Mouse (Mus musculus) lung, adult 2 months (tissue): Measurements from ENCODE around the gene Tcf23. TPM values are rescaled to one million over a fixed set of nuclear protein-coding genes. Genes with fewer than 3 reads are reported as not detected.

Experiments
- DNase-seq: peaks from one replicate; pipeline ENCODE4 v3.0.0; 2022
- H3K4me1 ChIP-seq: fragments of 200-500 bp; 2 replicates; pipeline ENCODE4 v1.6.1; 2011; ENCODE audit warnings: low read length; ENCODE audit not compliant: control insufficient read depth, insufficient read depth
- H3K4me3 ChIP-seq: fragments of 200-500 bp; replicated peaks from 2 replicates; pipeline ENCODE3; 2011; ENCODE audit warnings: low read depth, mild to moderate bottlenecking, control low read depth, low read length; ENCODE audit errors: extremely low read depth
- CTCF ChIP-seq: fragments of 200-500 bp; IDR thresholded peaks from 2 replicates; pipeline ENCODE4 v1.5.1; 2011; ENCODE audit warnings: mild to moderate bottlenecking, low read length, control low read depth; ENCODE audit not compliant: insufficient read depth
- POLR2A ChIP-seq: fragments of 200-500 bp; IDR thresholded peaks from 2 replicates; pipeline ENCODE4 v1.6.1; 2011; ENCODE audit warnings: low read depth, mild to moderate bottlenecking, control low read depth, low read length, borderline replicate concordance; ENCODE audit errors: extremely low read depth
- WGBS: fragments of 180-500 bp; shearing (Covaris S2); methylation state at CpG from one replicate; pipeline ENCODE4 v1.1.7; 2018; 5-methylcytosine and 5-hydroxymethylcytosine counted together
- polyA plus RNA-seq: library from polyadenylated mRNA; depleted of rRNA; stranded (reverse); fragments of >200 nt; gene quantifications from 2 replicates; pipeline ENCODE4 v1.2.3, GENCODE M21; 2012

The Tcf23 gene
- polyA plus RNA-seq, 1 experiment: 1.2 TPM

DNA sequence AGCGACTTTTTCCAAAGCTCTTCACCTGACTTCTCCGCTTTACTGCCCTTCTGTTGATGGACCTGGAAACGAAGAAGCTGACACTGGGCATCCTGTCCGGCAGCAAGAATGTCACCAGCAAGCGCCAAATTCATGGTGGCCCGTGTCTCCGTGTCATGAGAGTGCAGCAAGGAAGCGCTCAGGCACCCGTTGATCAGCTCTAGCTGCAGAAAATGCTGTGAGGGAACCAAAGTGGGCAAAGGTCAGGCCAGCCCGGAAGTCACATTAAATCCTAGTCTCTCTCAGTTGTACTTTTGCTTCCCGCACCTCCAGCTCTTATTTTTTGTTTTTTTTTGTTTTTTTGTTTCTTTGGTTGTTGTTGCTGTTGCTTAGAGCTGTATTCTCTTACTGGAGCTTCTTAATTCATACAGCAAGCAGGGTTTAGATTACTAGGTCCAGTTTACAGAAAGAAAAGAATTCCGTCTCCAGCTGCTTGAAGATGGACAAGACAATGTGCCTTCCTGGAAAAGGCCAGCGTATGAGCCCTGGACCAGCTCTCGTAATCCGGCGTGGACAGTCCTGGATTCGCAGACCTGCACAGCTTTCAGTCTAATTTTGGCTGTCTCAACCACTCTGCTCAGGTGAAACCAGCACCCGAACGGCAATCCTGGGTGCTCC lies 9.1 kb upstream of the Tcf23 start:
- DNase-seq: no peak
- peaks cover 19% of the 10 kb centered on the region for H3K4me1 ChIP-seq
- no peak for TF ChIP-seq CTCF
- TF ChIP-seq POLR2A: no peak
- WGBS: 19% methylated on average over 19 of the region's 19 CpGs
- peak overlapping the region; percentile 96 for H3K4me3 ChIP-seq

DNA sequence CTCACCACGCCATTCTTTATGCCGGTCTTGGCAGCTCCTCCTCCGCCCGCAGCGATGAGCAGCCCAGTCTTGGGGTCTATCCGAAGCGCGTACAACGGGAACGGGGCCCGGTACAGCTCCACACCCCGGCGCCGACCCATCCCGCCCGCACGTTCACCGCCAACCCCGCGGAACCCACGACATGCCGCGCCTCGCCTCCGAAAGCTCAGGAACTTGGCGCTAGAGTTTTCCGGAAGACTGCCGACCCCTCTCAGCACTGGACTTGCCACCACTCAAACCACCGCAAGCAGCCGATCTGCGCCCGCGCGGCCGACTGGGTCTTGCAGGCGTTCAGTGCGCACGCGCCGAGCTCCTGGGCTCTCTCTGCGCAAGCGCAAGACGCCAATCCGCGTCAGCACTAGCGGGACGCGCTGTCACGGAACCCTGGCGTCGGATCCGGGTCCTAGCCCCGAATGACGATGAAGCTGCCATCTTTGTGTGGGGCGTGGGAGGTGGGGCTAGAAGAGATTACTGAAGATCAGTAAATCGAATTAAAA lies 8.4 kb upstream of the Tcf23 start, which contains the start of gene Preb:
Gene Preb, minus strand, starts transcription at position 396 of the 536 bp plus-strand sequence.
- TF ChIP-seq POLR2A (peak; percentile 84), CTCF (no peak)

DNA sequence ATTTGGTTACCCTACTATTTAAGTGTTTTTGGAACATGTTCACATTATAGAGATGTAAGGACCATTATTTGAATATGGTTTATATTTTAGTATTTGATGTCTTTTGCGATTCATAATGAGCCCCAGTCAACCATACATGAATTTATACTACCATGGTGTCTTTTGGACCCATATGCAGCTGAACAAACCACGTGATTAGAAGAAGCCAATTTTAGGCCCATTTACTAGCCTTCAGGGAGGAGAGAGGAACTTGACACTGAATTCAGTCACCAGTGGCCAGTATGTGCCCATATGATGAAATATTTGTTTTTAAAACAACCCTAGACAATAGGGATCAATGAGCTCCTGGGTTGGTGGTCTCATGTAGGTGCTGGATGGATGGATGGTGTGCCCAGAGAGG lies 7.6 kb upstream of the Tcf23 start:
- 87% methylated on average over 2 of the region's 2 CpGs for WGBS
- no peak overlapping the region for H3K4me3 ChIP-seq
- DNase-seq: no peak
- peaks cover 19% of the 10 kb centered on the region for H3K4me1 ChIP-seq
- TF ChIP-seq POLR2A (no peak), CTCF (no peak)

More for the DNA sequence above, 8.4 kb upstream of the Tcf23 start, which contains the start of gene Preb:
- Histone ChIP-seq H3K4me1 (peaks cover 19% of the 10 kb centered on the region), H3K4me3 (peak within 1 kb of the TSS; percentile 96)
- DNase-seq: peak; percentile 98
- WGBS: under 1% methylated on average over 56 of the region's 56 CpGs

DNA sequence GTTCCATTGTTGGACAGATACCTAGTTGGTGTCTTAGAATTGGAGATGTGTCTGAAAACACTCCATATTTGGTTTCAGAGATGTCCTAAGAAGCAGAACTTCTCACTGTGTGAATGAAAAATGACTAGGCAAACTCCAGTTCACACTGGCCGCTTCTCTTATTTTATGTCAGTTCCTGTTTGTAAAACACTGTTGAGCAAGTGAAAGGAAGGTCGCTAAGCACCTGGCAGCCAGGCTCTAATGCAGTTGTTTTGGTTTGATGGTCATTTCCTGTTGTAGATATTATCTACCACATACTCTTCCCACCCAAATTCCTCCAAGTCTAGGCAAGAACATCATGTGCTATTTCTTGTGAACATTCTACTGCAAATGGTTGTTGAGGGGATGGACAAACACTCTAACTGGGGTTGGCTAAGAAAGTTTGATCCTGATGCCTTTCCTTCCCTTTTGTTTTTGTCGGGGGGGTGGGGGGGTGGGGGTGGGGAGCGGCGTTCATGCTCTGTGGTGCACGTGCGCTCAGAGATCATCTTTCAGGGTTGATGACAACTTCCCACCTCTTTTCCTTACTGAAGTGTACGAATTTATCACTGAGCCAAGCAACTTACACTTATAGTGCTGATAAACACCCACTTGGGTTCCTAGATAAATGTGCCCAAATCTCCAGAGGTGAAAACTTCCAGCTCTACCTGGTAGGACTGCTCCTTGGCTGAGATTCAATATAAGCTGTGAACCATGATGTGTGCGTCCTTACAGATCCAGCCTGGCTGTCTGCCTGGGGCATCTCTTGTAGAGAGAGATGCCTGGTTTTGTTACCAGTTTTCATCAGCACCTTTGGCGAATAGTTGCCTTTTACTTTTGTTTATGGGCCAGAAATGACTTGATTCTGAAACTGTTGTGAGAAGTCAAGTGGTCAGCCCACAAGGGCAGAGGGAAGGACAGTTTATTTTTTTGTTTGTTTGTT lies 6.6 kb upstream of the Tcf23 start:
- TF ChIP-seq POLR2A: no peak
- no peak for TF ChIP-seq CTCF
- no peak for DNase-seq
- Histone ChIP-seq H3K4me3 (no peak overlapping the region), H3K4me1 (peaks cover 19% of the 10 kb centered on the region)
- WGBS: 36% methylated on average over 10 of the region's 10 CpGs

DNA sequence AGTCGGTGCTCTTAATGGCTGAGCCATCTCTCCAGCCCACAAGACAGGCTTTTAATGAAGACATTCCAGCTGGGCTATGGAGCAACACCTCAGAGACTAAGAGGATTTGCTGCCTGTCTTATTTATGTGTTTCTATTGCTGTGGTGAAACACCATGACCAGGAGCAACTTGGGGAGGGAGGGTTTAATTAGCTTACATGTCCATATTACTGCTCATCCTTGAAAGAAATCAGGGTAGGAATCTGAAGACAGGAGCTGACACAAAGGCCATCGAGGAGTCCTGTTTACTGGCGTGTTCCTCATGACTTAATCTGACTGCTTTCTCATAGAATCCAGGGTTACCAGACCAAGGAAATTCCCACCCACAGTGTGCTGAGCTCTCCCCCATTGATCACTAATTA lies 4.5 kb upstream of the Tcf23 start:
- TF ChIP-seq CTCF (no peak), POLR2A (no peak)
- DNase-seq: no peak
- H3K4me3 ChIP-seq: no peak overlapping the region
- H3K4me1 ChIP-seq: peaks cover 17% of the 10 kb centered on the region
- WGBS: 82% methylated on average over 3 of the region's 3 CpGs

DNA sequence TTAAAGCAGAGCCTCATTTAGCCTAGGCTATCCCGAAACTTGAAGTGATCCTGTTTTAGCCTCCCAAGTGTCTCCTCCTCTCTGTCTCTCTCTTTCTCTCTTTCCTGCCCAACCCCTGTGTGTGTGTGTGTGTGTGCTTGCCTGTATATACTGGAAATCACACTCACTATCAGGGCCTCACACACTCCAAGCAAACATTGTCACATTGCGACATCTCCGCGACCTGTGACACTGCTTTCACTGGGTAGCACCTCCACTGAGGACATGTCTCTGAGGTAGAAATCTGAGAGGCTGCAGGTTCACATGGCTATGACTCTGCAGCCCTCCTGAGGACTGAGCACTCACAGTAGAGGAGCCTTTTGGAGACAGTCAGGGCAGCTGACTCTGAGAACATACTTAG lies 2.3 kb upstream of the Tcf23 start:
- TF ChIP-seq CTCF: no peak
- TF ChIP-seq POLR2A: no peak
- 83% methylated on average over 4 of the region's 4 CpGs for WGBS
- H3K4me1 ChIP-seq: peaks cover 9% of the 10 kb centered on the region
- DNase-seq: no peak
- no peak overlapping the region for H3K4me3 ChIP-seq

DNA sequence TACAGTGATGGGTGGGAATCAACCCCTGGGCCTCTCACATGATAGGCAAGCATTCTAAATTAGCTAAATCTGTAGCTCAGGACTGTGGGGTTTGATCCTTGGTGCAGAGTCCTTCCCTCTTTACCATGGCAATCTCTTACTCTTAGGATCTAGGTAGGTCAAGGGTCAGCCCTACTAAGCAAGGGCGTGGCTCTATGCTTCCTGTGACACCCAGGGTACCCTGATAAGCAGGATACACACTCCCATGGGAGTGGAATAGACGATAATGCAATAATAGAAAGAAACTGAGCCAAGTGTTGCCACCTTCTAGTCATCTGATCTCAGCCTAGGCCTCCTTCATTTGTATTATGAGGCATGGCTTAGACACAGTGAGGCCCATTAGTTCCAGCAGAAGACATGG lies 978 bp downstream of the Tcf23 start:
- H3K4me3 ChIP-seq: no peak overlapping the region
- TF ChIP-seq POLR2A: no peak
- no peak for TF ChIP-seq CTCF
- WGBS: 42% methylated on average over 2 of the region's 2 CpGs
- DNase-seq: no peak
- H3K4me1 ChIP-seq: peaks cover 5% of the 10 kb centered on the region

DNA sequence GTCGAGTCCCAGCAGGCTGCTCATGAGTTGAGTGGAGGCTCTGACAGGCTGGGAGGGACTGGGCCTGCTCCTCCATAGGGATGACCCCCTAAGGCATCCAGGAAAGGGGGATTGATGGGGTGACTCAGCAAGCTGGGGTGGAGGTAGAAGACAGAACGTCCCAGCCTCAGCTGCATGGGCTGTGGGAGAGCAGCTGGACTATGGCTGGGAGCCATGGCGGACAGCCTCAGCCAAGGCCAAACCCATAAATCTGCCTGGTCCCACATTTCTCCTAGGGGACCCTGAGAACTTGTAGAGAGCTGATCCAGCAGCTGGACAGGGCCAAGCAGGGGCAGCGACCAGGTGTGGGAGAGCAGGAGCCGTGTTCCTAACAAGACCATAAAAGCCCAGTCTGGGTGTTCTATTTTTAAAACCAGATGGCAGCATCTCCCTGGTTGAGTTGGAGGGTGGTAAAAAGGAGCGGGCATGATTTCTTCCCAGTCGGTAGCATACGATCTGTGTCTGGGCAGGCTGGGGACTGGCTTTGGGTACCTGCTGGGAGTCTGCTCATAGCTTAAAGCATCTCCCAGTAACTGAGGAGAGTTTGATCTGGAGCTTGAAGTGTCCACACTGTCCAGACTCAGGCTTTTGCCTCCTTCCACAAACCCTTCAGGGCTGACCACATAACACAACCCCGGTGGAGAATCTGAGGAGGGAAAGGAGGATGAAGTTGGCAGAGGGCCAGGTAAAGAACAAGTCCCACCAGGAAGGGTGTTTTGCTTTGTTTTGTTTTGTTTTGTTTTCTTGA lies 6.6 kb downstream of the Tcf23 start:
- H3K4me1 ChIP-seq: no peaks in the 10 kb centered on the region; the same call in 1 of the 2 replicates
- WGBS: 56% methylated on average over 9 of the region's 9 CpGs
- no peak overlapping the region for H3K4me3 ChIP-seq
- no peak for TF ChIP-seq CTCF
- no peak for TF ChIP-seq POLR2A
- DNase-seq: no peak

DNA sequence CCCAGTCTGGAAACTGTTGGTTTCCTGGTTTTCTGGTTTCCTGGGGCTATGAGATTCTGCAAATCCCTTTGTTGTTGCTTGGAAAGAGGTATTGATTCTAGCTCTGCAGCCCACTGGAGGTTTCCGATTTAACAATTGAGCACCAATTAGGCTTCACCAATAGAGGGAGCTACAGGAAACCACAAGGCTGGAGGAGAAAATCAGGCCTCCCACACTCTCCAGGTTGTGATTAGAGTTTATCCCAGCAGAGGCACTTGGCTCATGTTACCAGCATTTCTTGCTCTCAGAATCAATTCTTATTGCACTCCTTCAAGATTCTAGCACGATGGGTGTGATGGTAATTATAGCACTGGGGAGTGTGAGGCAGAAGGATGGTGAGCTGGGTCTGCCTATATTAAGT lies 13.9 kb downstream of the Tcf23 start:
- Histone ChIP-seq H3K4me1 (no peaks in the 10 kb centered on the region), H3K4me3 (no peak overlapping the region)
- DNase-seq: no peak
- 24% methylated on average over 2 of the region's 2 CpGs for WGBS
- TF ChIP-seq CTCF (peak; percentile 24; the same call in 1 of the 2 replicates), POLR2A (no peak)
